Mouse (Mus musculus) fat pad, adult 2 months (tissue): Measurements from ENCODE around the gene Ndufc1.
"Not testable (repeated sequence)": the region's sequence is repeated elsewhere in the genome, so short reads cannot be mapped to it uniquely, and the experiment has no call there.

Source experiments
- DNase-seq: peaks from one replicate; pipeline ENCODE4 v3.0.0-alpha.2; 2011; ENCODE audit warnings: low read depth, low spot score; ENCODE audit errors: extremely low read depth

The Ndufc1 gene

GRCm38 (mm10) chr3:51396219-51397068 is 12.3 kb downstream of the Ndufc1 start, which contains the start of gene Mgarp:
TSS of gene Mgarp (minus strand) at chr3:51396738.
- DNase-seq, result no peak

GRCm38 (mm10) chr3:51395461-51396145 is 13.2 kb downstream of the Ndufc1 start:
- DNase-seq, result no peak

- no peak for DNase-seq
Observed at GRCm38 (mm10) chr3:51394881-51395280, 13.9 kb downstream of the Ndufc1 start.

GRCm38 (mm10) chr3:51393651-51394050 is 15.1 kb downstream of the Ndufc1 start:
- no peak for DNase-seq

- not testable (repeated sequence) for DNase-seq
Observed at GRCm38 (mm10) chr3:51393018-51393417, 15.8 kb downstream of the Ndufc1 start.

- no peak for DNase-seq
Observed at GRCm38 (mm10) chr3:51391591-51391990, 17.2 kb downstream of the Ndufc1 start.

- no peak for DNase-seq
Observed at GRCm38 (mm10) chr3:51391095-51391494, 17.7 kb downstream of the Ndufc1 start.

GRCm38 (mm10) chr3:51388904-51389303 is 19.9 kb downstream of the Ndufc1 start:
- no peak for DNase-seq

- no peak for DNase-seq
Observed at GRCm38 (mm10) chr3:51387868-51388381, 20.9 kb downstream of the Ndufc1 start.

- no peak for DNase-seq
Observed at GRCm38 (mm10) chr3:51387134-51387451, 21.7 kb downstream of the Ndufc1 start.

GRCm38 (mm10) chr3:51386441-51387133 is 22.2 kb downstream of the Ndufc1 start:
- no peak for DNase-seq

- DNase-seq, result no peak
Observed at GRCm38 (mm10) chr3:51383409-51383808, 25.4 kb downstream of the Ndufc1 start.

GRCm38 (mm10) chr3:51380660-51381014 is 28.2 kb downstream of the Ndufc1 start:
- no peak for DNase-seq

GRCm38 (mm10) chr3:51379786-51380659 is 28.8 kb downstream of the Ndufc1 start:
- no peak for DNase-seq

GRCm38 (mm10) chr3:51378665-51378946 is 30.2 kb downstream of the Ndufc1 start:
- no peak for DNase-seq

GRCm38 (mm10) chr3:51377878-51378664 is 30.7 kb downstream of the Ndufc1 start:
- DNase-seq, result no peak

GRCm38 (mm10) chr3:51375307-51376265 is 33.2 kb downstream of the Ndufc1 start:
- no peak for DNase-seq

- no peak for DNase-seq
Observed at GRCm38 (mm10) chr3:51373544-51373943, 35.2 kb downstream of the Ndufc1 start.

GRCm38 (mm10) chr3:51372883-51373282 is 35.9 kb downstream of the Ndufc1 start:
- DNase-seq, result no peak
